Mouse (Mus musculus) right cerebral cortex, postnatal 10 days (tissue): ENCODE results near the gene Dedd.

Source experiments
- DNase-seq, 2 experiments: peaks; one replicate each; pipeline ENCODE4 v3.0.0; 2021; ENCODE audit warnings: low spot score in 2 of 2

Gene Dedd

GRCm38 (mm10) chr1:171328839-171329432, at the start of gene Dedd:
Gene Dedd (plus strand): TSS chr1:171329145.
- peak; percentile 96 to 98 for DNase-seq

- peak in 1 of 2 experiments; percentile 23 for DNase-seq
Measured at GRCm38 (mm10) chr1:171279721-171280120, 49.2 kb upstream of the Dedd start.

- peak in 1 of 2 experiments; percentile 30 for DNase-seq
Measured at GRCm38 (mm10) chr1:171280250-171280915, 48.6 kb upstream of the Dedd start.

- DNase-seq: peak; percentile 96 to 98
Measured at GRCm38 (mm10) chr1:171280916-171281527, 47.9 kb upstream of the Dedd start, which contains the start of gene Ppox. Gene Ppox (minus strand): TSS chr1:171281186.

- DNase-seq: peak; percentile 77 to 79
Measured at GRCm38 (mm10) chr1:171281528-171281923, 47.4 kb upstream of the Dedd start.

DNA sequence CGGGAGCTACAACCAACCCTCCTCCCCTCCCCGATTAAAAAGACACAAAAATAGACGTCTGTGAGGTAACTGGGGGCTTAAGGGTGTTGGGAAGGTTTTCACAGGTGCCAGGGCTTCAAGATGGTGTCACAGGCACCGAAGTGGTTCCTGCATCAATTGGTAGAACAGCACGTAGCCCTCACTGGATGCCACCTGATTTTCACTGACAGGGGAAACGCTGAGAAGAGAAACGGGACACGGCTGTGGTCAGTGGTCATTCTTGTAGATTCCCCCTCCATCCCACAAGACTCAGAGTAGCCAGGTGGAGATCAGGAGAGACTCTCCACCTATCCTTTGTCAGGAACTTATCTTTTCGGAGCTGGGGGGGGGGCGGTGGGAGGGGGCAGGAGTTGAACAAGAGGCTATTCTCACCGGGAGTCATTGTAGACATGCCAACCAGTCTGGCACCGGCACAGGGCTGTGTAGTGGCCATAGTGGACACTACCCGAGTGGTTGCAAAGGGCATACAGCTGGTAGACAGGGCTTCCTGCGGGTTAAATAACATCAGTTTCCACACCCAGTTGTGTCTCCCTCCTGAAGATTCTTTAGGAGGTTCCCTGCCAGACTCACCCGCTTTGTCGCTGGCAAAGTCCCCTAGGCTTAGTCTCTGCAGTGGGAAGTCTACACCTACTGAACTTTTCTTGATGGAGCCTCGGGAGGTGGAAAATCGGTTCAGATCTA, 46.7 kb upstream of the Dedd start:
- peak in 1 of 2 experiments; percentile 30 for DNase-seq

DNA sequence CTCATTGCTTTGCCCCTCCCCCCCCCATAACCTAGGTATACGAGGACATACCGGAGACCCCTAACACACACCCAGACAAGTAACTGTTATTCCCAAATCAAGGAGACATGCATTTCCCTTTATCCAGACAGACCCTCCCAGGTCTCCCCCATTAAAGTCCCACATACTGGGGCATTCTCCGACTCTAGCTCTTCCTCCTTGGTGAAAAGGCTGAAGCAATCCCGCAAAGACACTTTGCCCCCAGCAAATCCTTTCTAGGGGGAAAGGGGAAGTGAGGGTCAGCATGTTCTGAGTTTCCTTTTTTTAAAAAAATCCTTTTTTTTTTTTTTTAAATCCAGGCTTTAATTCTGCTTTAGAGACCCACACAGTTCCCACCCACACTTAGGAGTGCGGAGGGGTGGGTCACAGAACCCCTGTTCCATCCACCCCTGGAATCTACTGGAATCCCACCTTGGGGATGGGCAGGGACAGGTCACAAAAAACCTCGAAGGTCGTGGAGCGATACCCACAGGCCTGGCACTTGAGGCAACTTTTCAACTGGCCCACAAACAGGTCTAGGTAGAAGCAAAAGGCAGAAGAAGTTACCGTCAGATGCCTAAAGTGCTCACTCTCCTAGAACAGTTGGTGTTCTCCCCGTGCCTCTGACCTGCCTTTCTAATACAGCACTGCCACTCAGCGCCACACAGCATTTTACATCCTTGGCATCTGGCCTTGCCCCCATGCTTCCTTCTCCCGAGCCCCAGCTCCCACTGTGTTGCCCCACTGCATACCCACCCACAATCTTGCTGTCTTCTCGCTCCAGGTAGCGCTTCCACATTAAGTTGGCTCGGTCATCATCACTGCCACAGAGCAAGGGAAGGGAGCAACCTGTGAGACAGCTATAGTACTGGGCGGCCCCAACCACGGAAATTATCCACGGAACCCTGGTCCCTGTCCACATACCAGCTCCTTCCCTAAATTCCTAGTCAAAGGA, 45.5 kb upstream of the Dedd start:
- DNase-seq: peak; percentile 25 to 35

- peak in 1 of 2 experiments; percentile 31 for DNase-seq
Measured at GRCm38 (mm10) chr1:171284491-171284890, 44.5 kb upstream of the Dedd start.

GRCm38 (mm10) chr1:171285096-171285892, 43.7 kb upstream of the Dedd start:
- peak; percentile 26 to 34 for DNase-seq

GRCm38 (mm10) chr1:171286517-171286916, 42.4 kb upstream of the Dedd start:
- DNase-seq: peak; percentile 42 to 56

- DNase-seq: peak; percentile 97 to 98
Measured at GRCm38 (mm10) chr1:171287136-171288081, 41.5 kb upstream of the Dedd start, which contains the start of gene Usp21. Gene Usp21 (minus strand): TSS chr1:171287991.

DNA sequence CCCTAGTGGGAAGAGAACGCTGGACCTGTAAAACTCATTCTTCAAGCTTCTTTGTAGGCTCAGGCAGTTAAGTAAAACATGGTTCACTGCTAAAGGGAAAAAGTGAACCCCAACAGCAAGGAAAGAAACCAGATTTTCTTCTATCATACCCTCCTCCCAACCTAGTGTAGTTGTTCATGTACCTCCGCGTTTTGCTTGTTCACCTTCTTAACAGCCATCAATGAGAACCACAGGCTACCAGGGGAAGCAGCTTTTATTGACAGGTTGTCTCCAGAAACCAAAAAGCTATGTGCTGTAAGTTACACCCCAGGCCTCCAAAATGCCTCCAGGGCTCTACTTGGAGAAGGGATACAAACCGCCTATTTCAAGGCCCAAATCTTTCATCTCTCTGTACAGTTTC, 40.6 kb upstream of the Dedd start:
- no peak for DNase-seq

- DNase-seq: no peak
Measured at GRCm38 (mm10) chr1:171293351-171293750, 35.6 kb upstream of the Dedd start.

GRCm38 (mm10) chr1:171293906-171294297, 35.0 kb upstream of the Dedd start:
- peak in 1 of 2 experiments; percentile 36 for DNase-seq

- peak; percentile 87 to 91 for DNase-seq
Measured at GRCm38 (mm10) chr1:171294298-171295062, 34.5 kb upstream of the Dedd start, which contains the start of gene Ufc1. Gene Ufc1 (minus strand): TSS chr1:171295024.

DNA sequence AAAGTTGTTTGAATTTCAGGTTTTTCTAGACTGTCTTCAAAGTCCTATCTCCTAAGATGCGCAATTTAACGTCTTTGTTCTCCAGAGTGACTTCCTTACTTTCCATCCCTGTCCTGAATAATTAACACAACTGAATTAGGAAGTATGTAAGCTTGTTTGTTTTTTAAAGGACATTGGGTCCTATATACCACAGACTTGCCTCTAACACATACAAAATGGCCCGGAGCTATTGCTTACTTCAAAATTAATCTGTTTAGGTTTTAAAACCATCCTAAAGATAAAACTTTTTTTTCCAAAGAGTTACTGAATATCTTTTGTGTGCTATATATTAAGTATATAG, 33.9 kb upstream of the Dedd start:
- DNase-seq: no peak

DNA sequence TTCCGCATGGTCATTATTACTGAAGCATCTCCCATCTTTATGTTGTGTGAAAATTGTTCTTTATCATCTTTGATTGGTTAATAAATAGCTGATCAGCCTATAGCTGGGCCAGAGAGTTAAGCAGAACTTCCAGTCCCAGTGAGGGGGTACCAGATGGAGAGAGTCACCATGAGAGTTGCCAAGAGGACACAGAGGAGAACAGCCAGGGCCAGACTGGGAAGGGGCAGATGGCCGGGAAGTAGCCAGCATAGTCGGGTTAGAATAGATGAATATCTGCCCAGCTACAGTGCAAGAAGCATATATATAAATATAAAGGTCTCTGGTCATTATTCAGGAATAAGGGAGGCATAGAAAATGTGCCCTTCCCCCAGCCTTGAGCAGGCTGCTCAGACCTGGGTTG, 30.7 kb upstream of the Dedd start:
- DNase-seq: no peak

DNA sequence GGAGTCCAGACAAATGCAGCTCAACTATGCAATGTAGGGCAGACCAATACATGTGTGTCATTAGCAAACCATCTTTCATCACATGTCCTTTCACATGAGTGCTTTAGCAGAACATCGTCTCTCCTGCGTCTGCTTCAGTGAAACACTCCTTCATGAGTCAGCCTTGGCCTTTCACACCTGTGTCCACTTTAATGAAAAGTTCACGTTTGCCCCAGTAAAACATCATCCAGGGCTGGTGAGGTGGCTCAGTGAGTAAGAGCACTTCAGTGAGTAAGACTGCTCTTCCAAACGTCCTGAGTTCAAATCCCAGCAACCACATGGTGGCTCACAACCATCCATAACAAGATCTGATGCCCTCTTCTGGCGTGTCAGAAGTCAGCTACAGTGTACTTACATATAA, 22.8 kb upstream of the Dedd start:
- DNase-seq: peak in 1 of 2 experiments; percentile 10
